Mouse (Mus musculus) olfactory bulb, adult 2 months (tissue): ENCODE measurements around the gene Mcm5. TPM values are rescaled to one million over a fixed set of nuclear protein-coding genes. Genes with fewer than 3 reads are reported as not detected.

ENCODE experiments used
- H3K27ac ChIP-seq: fragments of 200-500 bp; 2 replicates; pipeline ENCODE4 v1.5.1; 2012; ENCODE audit warnings: low read depth, low read length; ENCODE audit not compliant: insufficient read depth
- H3K4me1 ChIP-seq: fragments of 200-500 bp; 2 replicates; pipeline ENCODE4 v1.6.1; 2012; ENCODE audit warnings: low read length; ENCODE audit not compliant: control insufficient read depth, insufficient read depth
- H3K4me3 ChIP-seq: fragments of 200-500 bp; 2 replicates; pipeline ENCODE4 v1.5.1; 2012; ENCODE audit warnings: mild to moderate bottlenecking, low read depth, low read length, moderate library complexity; ENCODE audit not compliant: insufficient read depth
- CTCF ChIP-seq: fragments of 200-500 bp; IDR thresholded peaks from 2 replicates; pipeline ENCODE4 v1.5.1; 2012; ENCODE audit warnings: low read depth, mild to moderate bottlenecking, low read length, moderate library complexity; ENCODE audit not compliant: insufficient read depth
- POLR2A ChIP-seq: fragments of 200-500 bp; IDR thresholded peaks from 2 replicates; pipeline ENCODE4 v1.6.1; 2012; ENCODE audit warnings: mild to moderate bottlenecking, low read depth, low read length, moderate library complexity; ENCODE audit not compliant: insufficient read depth
- WGBS: fragments of 180-500 bp; shearing (Covaris S2); methylation state at CpG from one replicate; pipeline ENCODE4 v1.1.7; 2018; 5-methylcytosine and 5-hydroxymethylcytosine counted together
- polyA plus RNA-seq: library from polyadenylated mRNA; stranded (reverse); fragments of >200 nt; gene quantifications from 2 replicates; pipeline ENCODE4 v1.2.4, GENCODE M21; 2012; ENCODE audit warnings: low replicate concordance; ENCODE audit not compliant: missing spikeins, insufficient read depth, insufficient read length

The Mcm5 gene
- polyA plus RNA-seq, 1 experiment, result not detected

DNA sequence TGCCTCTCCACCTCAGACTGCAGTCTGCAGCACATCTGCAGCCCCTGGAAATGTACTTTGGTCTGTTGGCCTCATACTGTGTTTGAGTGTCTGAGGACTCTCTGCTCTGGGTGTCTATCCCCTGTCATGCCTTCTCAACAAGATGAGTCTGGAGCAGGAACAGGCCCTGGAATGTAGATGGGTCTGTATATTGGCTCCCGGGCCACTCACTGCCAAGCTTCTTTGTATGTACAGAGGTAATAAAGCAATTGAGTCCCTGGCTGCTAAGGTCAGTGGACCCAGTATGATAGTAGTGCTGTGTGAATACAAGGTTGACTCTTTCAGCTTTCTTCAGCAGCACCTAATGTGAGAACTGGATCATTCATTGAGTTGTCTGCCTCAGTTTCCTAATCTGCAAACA, 18.0 kb downstream of the Mcm5 start:
- Histone ChIP-seq H3K4me1 (peaks cover 4% of the 10 kb centered on the region), H3K4me3 (no peak overlapping the region), H3K27ac (no peak overlapping the region)
- 92% methylated on average over 1 of the region's 1 CpGs for WGBS
- TF ChIP-seq POLR2A (no peak), CTCF (no peak)

- WGBS, result 29% methylated on average over 3 of the region's 3 CpGs
- no peak overlapping the region for H3K4me3 ChIP-seq
- H3K4me1 ChIP-seq, result peaks cover 9% of the 10 kb centered on the region
- TF ChIP-seq POLR2A (no peak), CTCF (peak; percentile 42; the same call in 1 of the 2 replicates)
- H3K27ac ChIP-seq, result no peak overlapping the region
Observed at GRCm38 (mm10) chr8:75132485-75132884, 23.1 kb downstream of the Mcm5 start.

- TF ChIP-seq POLR2A (no peak), CTCF (no peak)
- H3K4me1 ChIP-seq, result peaks cover 15% of the 10 kb centered on the region
- 96% methylated on average over 2 of the region's 2 CpGs for WGBS
- H3K27ac ChIP-seq, result no peak overlapping the region
- H3K4me3 ChIP-seq, result no peak overlapping the region
Observed at GRCm38 (mm10) chr8:75133399-75133798, 24.0 kb downstream of the Mcm5 start.

- Histone ChIP-seq H3K4me1 (peaks cover 15% of the 10 kb centered on the region), H3K4me3 (no peak overlapping the region), H3K27ac (no peak overlapping the region)
- TF ChIP-seq CTCF (no peak), POLR2A (no peak)
- WGBS, result 54% methylated on average over 2 of the region's 2 CpGs
Observed at GRCm38 (mm10) chr8:75134603-75135391, 25.4 kb downstream of the Mcm5 start.

GRCm38 (mm10) chr8:75135756-75136155, 26.4 kb downstream of the Mcm5 start:
- Histone ChIP-seq H3K4me3 (no peak overlapping the region), H3K4me1 (peaks cover 15% of the 10 kb centered on the region), H3K27ac (no peak overlapping the region)
- WGBS, result 42% methylated on average over 1 of the region's 1 CpGs
- no peak for TF ChIP-seq CTCF

GRCm38 (mm10) chr8:75136256-75136655, 26.9 kb downstream of the Mcm5 start:
- Histone ChIP-seq H3K27ac (no peak overlapping the region), H3K4me1 (peaks cover 15% of the 10 kb centered on the region), H3K4me3 (no peak overlapping the region)
- TF ChIP-seq CTCF (no peak), POLR2A (no peak)
- 89% methylated on average over 2 of the region's 2 CpGs for WGBS

DNA sequence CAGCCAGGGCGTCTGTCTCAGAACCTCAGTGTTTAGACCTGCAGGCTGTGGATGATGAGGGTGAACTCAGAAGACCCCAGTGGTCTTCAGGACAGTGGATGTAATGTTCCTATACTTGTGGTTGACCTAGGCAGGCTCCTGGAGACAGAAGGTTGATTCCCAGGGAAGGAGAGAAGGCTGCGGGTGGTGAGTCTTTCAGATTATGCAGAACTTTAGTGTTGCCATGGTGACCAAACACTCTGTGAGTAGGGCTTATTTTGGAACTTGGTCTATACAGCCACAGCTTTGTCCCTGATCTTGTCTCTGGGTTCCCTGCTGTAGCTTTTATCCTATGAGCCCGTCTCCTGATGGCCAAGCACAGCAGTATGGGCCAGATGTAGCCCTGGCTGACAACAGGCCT, 28.2 kb downstream of the Mcm5 start:
- no peak overlapping the region for H3K27ac ChIP-seq
- H3K4me1 ChIP-seq, result peaks cover 15% of the 10 kb centered on the region
- no peak for TF ChIP-seq POLR2A
- TF ChIP-seq CTCF, result no peak
- no peak overlapping the region for H3K4me3 ChIP-seq
- 47% methylated on average over 3 of the region's 3 CpGs for WGBS

GRCm38 (mm10) chr8:75150911-75151610, 41.7 kb downstream of the Mcm5 start:
- no peak overlapping the region for H3K27ac ChIP-seq
- H3K4me1 ChIP-seq, result no peaks in the 10 kb centered on the region
- 76% methylated on average over 5 of the region's 5 CpGs for WGBS
- H3K4me3 ChIP-seq, result no peak overlapping the region
- TF ChIP-seq POLR2A (no peak), CTCF (no peak)

- Histone ChIP-seq H3K4me1 (no peaks in the 10 kb centered on the region), H3K4me3 (no peak overlapping the region), H3K27ac (no peak overlapping the region)
- 87% methylated on average over 4 of the region's 4 CpGs for WGBS
- no peak for TF ChIP-seq CTCF
- TF ChIP-seq POLR2A, result no peak
Observed at GRCm38 (mm10) chr8:75151743-75152142, 42.4 kb downstream of the Mcm5 start.
